Comparison of ENCODE assay signal across 19 mouse cellular contexts in the genomic region with DNA sequence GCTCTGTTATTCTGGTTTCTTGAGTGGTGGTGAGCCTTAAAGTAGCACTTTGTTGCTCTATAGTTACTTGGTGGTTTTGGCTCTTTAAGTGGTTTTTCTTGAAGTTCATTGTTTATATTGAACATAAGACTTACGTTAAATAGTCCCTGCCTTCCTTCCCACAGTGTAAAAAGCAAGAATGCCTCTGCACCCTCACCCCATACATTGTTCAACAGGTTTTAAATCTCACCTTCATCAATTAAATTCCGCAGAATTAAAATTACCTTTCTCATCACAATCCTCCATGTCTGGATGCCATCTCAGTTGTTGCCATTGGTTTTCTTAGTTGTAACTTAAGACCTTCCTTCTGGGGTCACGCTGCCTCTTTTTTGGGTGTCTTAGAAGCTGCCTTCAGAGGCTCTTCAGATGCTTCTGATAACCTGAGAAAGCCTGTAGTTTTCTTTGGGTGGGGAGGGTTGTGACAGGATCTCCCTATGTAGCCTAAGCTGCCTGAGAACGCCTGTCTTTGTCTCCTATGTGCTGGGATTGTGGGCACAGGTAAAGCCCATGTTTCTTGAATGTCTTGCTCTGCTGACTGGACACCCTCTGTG. TPM values are rescaled to one million over a fixed set of nuclear protein-coding genes. Genes with fewer than 3 reads are reported as not detected.
A peak's percentile ranks its signal among the peaks of the same experiment; 100 is the strongest.
DNase-seq lines count a peak whose midpoint lies in the region; ATAC-seq lines count a peak whose summit lies in the region.
"Had no signal": no experiment of that assay in that cellular context is flagged by ENCODE, and none has a peak within 500 bp of the region (broad histone marks: within the 10 kb centered on the region; RNA-seq: fewer than 3 reads in every experiment).

No protein-coding gene starts in this region.

- no peaks in the 10 kb centered on the region for H3K9me3 ChIP-seq in heart, embryonic 13.5 days
- no peaks in the 10 kb centered on the region for H3K9me3 ChIP-seq in midbrain, embryonic 12.5 days
- H3K9me3 ChIP-seq in midbrain, embryonic 11.5 days (ENCODE audit: control insufficient read depth, low read length): no peaks in the 10 kb centered on the region
- H3K9me3 ChIP-seq in liver, embryonic 16.5 days (replicated peaks; ENCODE audit: control insufficient read depth, low read length): no peaks in the 10 kb centered on the region
- H3K9me3 ChIP-seq: forebrain, embryonic 13.5 days; limb, embryonic 15.5 days; neural tube, embryonic 12.5 days had no signal

- 79% methylated on average over 4 of the region's 4 CpGs for WGBS in heart, embryonic 13.5 days
- 82% methylated on average over 4 of the region's 4 CpGs for WGBS in midbrain, embryonic 12.5 days
- WGBS in midbrain, embryonic 11.5 days: 79% methylated on average over 4 of the region's 4 CpGs
- WGBS in liver, embryonic 16.5 days (ENCODE audit: insufficient replicate concordance): 70% methylated on average over 4 of the region's 4 CpGs

- H3K9ac ChIP-seq in heart, embryonic 13.5 days: peak overlapping the region; percentile 7; the same call in 1 of the 2 replicates
- H3K9ac ChIP-seq in midbrain, embryonic 12.5 days (replicated peaks): 0 out of 2 replicates have a peak overlapping the region, but pooled peaks have one; percentile 6
- no peak overlapping the region for H3K9ac ChIP-seq in midbrain, embryonic 11.5 days (ENCODE audit: low read length)
- no peak overlapping the region for H3K9ac ChIP-seq in liver, embryonic 16.5 days (ENCODE audit: low read depth, low read length)
- H3K9ac ChIP-seq: forebrain, embryonic 13.5 days; limb, embryonic 15.5 days; neural tube, embryonic 12.5 days had no signal

- H3K4me1 ChIP-seq in heart, embryonic 13.5 days: peaks cover 49% of the 10 kb centered on the region
- peaks cover 24% of the 10 kb centered on the region for H3K4me1 ChIP-seq in midbrain, embryonic 12.5 days
- peaks cover 9% of the 10 kb centered on the region for H3K4me1 ChIP-seq in midbrain, embryonic 11.5 days (ENCODE audit: control insufficient read depth, insufficient read depth, low read length)
- peaks cover 47% of the 10 kb centered on the region for H3K4me1 ChIP-seq in liver, embryonic 16.5 days (ENCODE audit: control insufficient read depth, low read depth, low read length)

- H3K27ac ChIP-seq in heart, embryonic 13.5 days (replicated peaks): peak overlapping the region; percentile 61
- H3K27ac ChIP-seq in midbrain, embryonic 12.5 days (replicated peaks): no peak overlapping the region
- H3K27ac ChIP-seq in midbrain, embryonic 11.5 days (ENCODE audit: low read depth, low read length): no peak overlapping the region
- peak overlapping the region; percentile 13 for H3K27ac ChIP-seq in liver, embryonic 16.5 days (ENCODE audit: low read length)
- H3K27ac ChIP-seq: forebrain, embryonic 13.5 days; heart, adult 2 months; limb, embryonic 15.5 days; neural tube, embryonic 12.5 days had no signal

- no peaks in the 10 kb centered on the region for H3K36me3 ChIP-seq in heart, embryonic 13.5 days
- no peaks in the 10 kb centered on the region for H3K36me3 ChIP-seq in midbrain, embryonic 12.5 days
- no peaks in the 10 kb centered on the region for H3K36me3 ChIP-seq in midbrain, embryonic 11.5 days (ENCODE audit: control insufficient read depth, insufficient read depth, low read length)
- H3K36me3 ChIP-seq in liver, embryonic 16.5 days (ENCODE audit: control insufficient read depth, insufficient read depth): no peaks in the 10 kb centered on the region
- H3K36me3 ChIP-seq: limb, embryonic 15.5 days; neural tube, embryonic 12.5 days had no signal

- no peak for DNase-seq in heart, adult 8-10 months (ENCODE audit: low spot score)
- no peak for DNase-seq in midbrain, embryonic 11.5 days (ENCODE audit: low spot score, missing footprints)
- DNase-seq in T-cell, adult 2 months (ENCODE audit: low spot score): peak; percentile 53
- DNase-seq: adrenal gland, postnatal 36 days; B cell, adult 2 months; cerebellum, adult 2 months; gastrocnemius, postnatal 14 days; heart, adult 2 months; kidney, adult 8-10 months; kidney, postnatal 25 days; right cerebral cortex, postnatal 25 days had no signal

- H3K4me3 ChIP-seq in heart, embryonic 13.5 days: no peak overlapping the region
- no peak overlapping the region for H3K4me3 ChIP-seq in midbrain, embryonic 12.5 days
- H3K4me3 ChIP-seq in midbrain, embryonic 11.5 days (ENCODE audit: low read depth, low read length): no peak overlapping the region
- no peak overlapping the region for H3K4me3 ChIP-seq in liver, embryonic 16.5 days (ENCODE audit: low read depth, low read length)
- H3K4me3 ChIP-seq: forebrain, embryonic 13.5 days; heart, adult 2 months; limb, embryonic 15.5 days; neural tube, embryonic 12.5 days had no signal

- no peak for ATAC-seq in heart, embryonic 13.5 days (ENCODE audit: extremely low read depth, insufficient number of reproducible peaks, low FRiP score, low TSS enrichment)
- ATAC-seq in midbrain, embryonic 12.5 days (ENCODE audit: low FRiP score, low read depth): no peak
- no peak for ATAC-seq in midbrain, embryonic 11.5 days (ENCODE audit: low FRiP score)
- no peak for ATAC-seq in liver, embryonic 16.5 days (ENCODE audit: low read depth)
- ATAC-seq in inflammation-experienced regulatory T-cells, adult 6 months: no peak
- ATAC-seq: forebrain, embryonic 13.5 days; Patski had no signal

- H3K4me2 ChIP-seq in heart, embryonic 13.5 days: peak overlapping the region; percentile 45; the same call in 1 of the 2 replicates
- no peak overlapping the region for H3K4me2 ChIP-seq in midbrain, embryonic 12.5 days (replicated peaks)
- H3K4me2 ChIP-seq in midbrain, embryonic 11.5 days: no peak overlapping the region
- no peak overlapping the region for H3K4me2 ChIP-seq in liver, embryonic 16.5 days (ENCODE audit: low read depth, low read length)
- H3K4me2 ChIP-seq: forebrain, embryonic 13.5 days; limb, embryonic 15.5 days; neural tube, embryonic 12.5 days had no signal

- no peaks in the 10 kb centered on the region for H3K27me3 ChIP-seq in heart, embryonic 13.5 days (replicated peaks)
- peaks cover 17% of the 10 kb centered on the region for H3K27me3 ChIP-seq in midbrain, embryonic 12.5 days
- no peaks in the 10 kb centered on the region for H3K27me3 ChIP-seq in midbrain, embryonic 11.5 days (ENCODE audit: control insufficient read depth, insufficient read depth, low read length)
- no peaks in the 10 kb centered on the region for H3K27me3 ChIP-seq in liver, embryonic 16.5 days (ENCODE audit: control insufficient read depth, insufficient read depth, low read depth, low read length)
- H3K27me3 ChIP-seq: limb, embryonic 15.5 days; neural tube, embryonic 12.5 days; Patski had no signal

RNA-seq across cellular contexts. Expression of a gene that starts 57.3 kb away (rescaled TPM):
- polyA plus RNA-seq in heart, embryonic 13.5 days (2015; fragmentation: Nextera tagmentation; extraction: Ambion mirVana): 20.5 and 24.8 TPM in 2 replicates
- 1 to 10 TPM; 8.9 to 9.6 (median 9.0) TPM for total RNA-seq in heart, adult 8-10 months (2022)
- 53.6 and 55.0 TPM in 2 replicates for polyA plus RNA-seq in midbrain, embryonic 12.5 days (2016; fragmentation: Nextera tagmentation; extraction: Ambion mirVana)
- polyA plus RNA-seq in midbrain, embryonic 11.5 days (2014; fragmentation: Nextera tagmentation; extraction: Ambion mirVana): 40.4 and 43.0 TPM in 2 replicates
- polyA plus RNA-seq in liver, embryonic 16.5 days (2015; fragmentation: Nextera tagmentation; extraction: Ambion mirVana): 24.5 and 25.5 TPM in 2 replicates
- 10 to 100 TPM; 27.4 to 36.6 (median 33.7) TPM for polyA plus RNA-seq in inflammation-experienced regulatory T-cells, adult 6 months (2017; shearing (Covaris generic))

RNA-seq across cellular contexts. Expression of a gene that starts 58.6 kb away (rescaled TPM):
- polyA plus RNA-seq in heart, embryonic 13.5 days (2015; fragmentation: Nextera tagmentation; extraction: Ambion mirVana): 29.5 and 30.5 TPM in 2 replicates
- 10 to 100 TPM; 20.8 to 26.5 (median 23.6) TPM for total RNA-seq in heart, adult 8-10 months (2022)
- 42.1 and 45.8 TPM in 2 replicates for polyA plus RNA-seq in midbrain, embryonic 12.5 days (2016; fragmentation: Nextera tagmentation; extraction: Ambion mirVana)
- 35.9 and 37.8 TPM in 2 replicates for polyA plus RNA-seq in midbrain, embryonic 11.5 days (2014; fragmentation: Nextera tagmentation; extraction: Ambion mirVana)
- 16.7 and 17.2 TPM in 2 replicates for polyA plus RNA-seq in liver, embryonic 16.5 days (2015; fragmentation: Nextera tagmentation; extraction: Ambion mirVana)
- 10 to 100 TPM; 31.7 to 58.8 (median 40.1) TPM for polyA plus RNA-seq in inflammation-experienced regulatory T-cells, adult 6 months (2017; shearing (Covaris generic))

Comparison
In these comparisons a context has a peak if more than half of its experiments do, and no peak if none do; other contexts are left out.
1. H3K9ac ChIP-seq: peak in heart, embryonic 13.5 days (single experiment) and midbrain, embryonic 12.5 days (single experiment); none in midbrain, embryonic 11.5 days (single experiment) and liver, embryonic 16.5 days (single experiment).
2. H3K27ac ChIP-seq: peak in heart, embryonic 13.5 days (single experiment) and liver, embryonic 16.5 days (single experiment); none in midbrain, embryonic 12.5 days (single experiment) and midbrain, embryonic 11.5 days (single experiment).